Mouse (Mus musculus) limb, embryonic 12.5 days (tissue): ENCODE results near the gene Gm7168. TPM values are rescaled to one million over a fixed set of nuclear protein-coding genes. Genes with fewer than 3 reads are reported as not detected.
"Not testable (repeated sequence)": the region's sequence is repeated elsewhere in the genome, so short reads cannot be mapped to it uniquely, and the experiment has no call there.

ENCODE experiments used
- ATAC-seq: fragments of 200-750 bp; cut with Nextera tagmentation; 2 replicates; pipeline ENCODE4 v1.8.0; 2017; ENCODE audit warnings: low read depth, moderate TSS enrichment; ENCODE audit not compliant: insufficient number of reproducible peaks, insufficient read depth, low FRiP score, low TSS enrichment
- H3K27ac ChIP-seq: fragments of 300-500 bp; sonication (generic); 2 replicates; pipeline ENCODE4 v1.5.1; 2016; ENCODE audit warnings: mild to moderate bottlenecking, moderate library complexity
- H3K27me3 ChIP-seq: fragments of 300-500 bp; sonication (generic); 2 replicates; pipeline ENCODE4 v1.6.1; 2016; ENCODE audit warnings: mild to moderate bottlenecking, moderate library complexity
- H3K36me3 ChIP-seq: fragments of 300-500 bp; sonication (generic); 2 replicates; pipeline ENCODE4 v1.6.1; 2016; ENCODE audit warnings: mild to moderate bottlenecking, moderate library complexity
- H3K4me1 ChIP-seq: fragments of 300-500 bp; sonication (generic); replicated peaks from 2 replicates; pipeline ENCODE4 v1.6.1; 2016
- H3K4me2 ChIP-seq: fragments of 300-500 bp; sonication (generic); 2 replicates; pipeline ENCODE4 v1.6.1; 2016; ENCODE audit warnings: mild to moderate bottlenecking, moderate library complexity
- H3K4me3 ChIP-seq: fragments of 300-500 bp; sonication (generic); replicated peaks from 2 replicates; pipeline ENCODE4 v1.5.1; 2016; ENCODE audit warnings: mild to moderate bottlenecking
- H3K9ac ChIP-seq: fragments of 300-500 bp; sonication (generic); replicated peaks from 2 replicates; pipeline ENCODE4 v1.6.1; 2016; ENCODE audit warnings: mild to moderate bottlenecking, moderate library complexity
- H3K9me3 ChIP-seq: fragments of 300-500 bp; sonication (generic); 2 replicates; pipeline ENCODE4 v1.6.1; 2016; ENCODE audit warnings: mild to moderate bottlenecking, moderate library complexity
- WGBS: fragments of 180-500 bp; shearing (Covaris S2); methylation state at CpG from one replicate; pipeline ENCODE4 v1.1.7; 2016; 5-methylcytosine and 5-hydroxymethylcytosine counted together
- polyA plus RNA-seq: library from polyadenylated mRNA; unstranded; fragments of >200 nt; fragmentation: Nextera tagmentation; extraction: Ambion mirVana; gene quantifications from 2 replicates; pipeline ENCODE4 v1.2.1, GENCODE M21; 2016

Gm7168 gene
- polyA plus RNA-seq, 1 experiment from 2014 or later = not detected

DNA sequence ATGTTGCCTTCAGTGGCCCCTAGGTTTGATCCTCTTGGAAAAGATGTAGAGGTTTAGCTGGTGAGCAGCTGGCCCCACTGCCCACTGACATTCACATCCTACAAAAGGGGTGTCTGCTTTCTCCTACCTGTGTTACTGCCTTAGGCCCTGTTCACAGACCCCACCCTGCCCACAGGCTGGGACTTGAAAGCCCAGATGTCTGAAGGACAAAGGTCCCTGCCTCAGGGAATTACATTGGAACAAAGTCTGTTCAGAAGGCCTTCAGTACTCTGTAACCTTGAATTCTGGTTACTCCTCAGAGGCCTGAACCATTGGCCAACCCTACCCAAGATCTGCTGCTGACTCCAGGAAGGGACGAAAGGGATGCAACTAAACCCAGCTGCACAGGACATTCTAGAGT lies 39.5 kb downstream of the Gm7168 start:
- no peak for ATAC-seq
- Histone ChIP-seq H3K9ac (no peak overlapping the region), H3K4me2 (no peak overlapping the region), H3K9me3 (no peaks in the 10 kb centered on the region), H3K36me3 (no peaks in the 10 kb centered on the region), H3K27ac (no peak overlapping the region), H3K27me3 (no peaks in the 10 kb centered on the region), H3K4me3 (no peak overlapping the region), H3K4me1 (no peaks in the 10 kb centered on the region)
- 81% methylated on average over 1 of the region's 1 CpGs for WGBS

DNA sequence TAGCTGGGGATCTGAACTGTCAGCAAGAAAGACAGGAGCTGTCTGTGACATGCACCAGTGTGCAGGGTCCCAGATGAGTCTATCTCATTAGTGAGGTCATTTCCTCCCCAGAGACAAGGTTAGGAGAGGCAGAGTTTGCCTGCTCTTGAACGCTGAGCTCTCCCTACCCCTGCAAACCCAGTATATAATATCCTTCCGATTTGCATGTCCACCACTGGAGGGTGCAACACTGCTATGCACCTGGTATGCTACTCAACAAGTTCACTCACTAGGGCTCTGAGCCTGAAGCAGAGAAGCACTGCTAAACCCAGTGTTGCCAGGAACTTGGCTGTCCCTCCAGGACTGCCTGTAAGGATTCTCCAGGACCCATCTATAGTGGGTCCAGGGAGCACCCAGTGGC lies 45.3 kb downstream of the Gm7168 start:
- not testable (repeated sequence) for H3K4me1 ChIP-seq, H3K4me2 ChIP-seq, H3K9me3 ChIP-seq, H3K27ac ChIP-seq, H3K27me3 ChIP-seq, H3K9ac ChIP-seq, H3K4me3 ChIP-seq, ATAC-seq, H3K36me3 ChIP-seq
- WGBS = 56% methylated on average over 2 of the region's 2 CpGs

Other genes with a start within 250 kb of the Gm7168 start
- 68.6 and 76.5 TPM in 2 replicates for gene Afdn, start 187.8 kb upstream of the Gm7168 start, polyA plus RNA-seq
- 4.8 and 5.7 TPM in 2 replicates for gene Tcte2, start 186.5 kb upstream of the Gm7168 start, polyA plus RNA-seq
- not detected in 2 replicates for gene Gm7356, start 55.3 kb downstream of the Gm7168 start, polyA plus RNA-seq
- gene Gm7358, start 111.2 kb downstream of the Gm7168 start, polyA plus RNA-seq = not detected in 2 replicates